Mouse (Mus musculus) bone marrow, adult 2 months (tissue): ENCODE data around the gene H1foo. TPM values are rescaled to one million over a fixed set of nuclear protein-coding genes. Genes with fewer than 3 reads are reported as not detected.

Experiments
- H3K27ac ChIP-seq: fragments of 200-500 bp; 2 replicates; pipeline ENCODE4 v1.5.1; 2012; ENCODE audit warnings: low read depth, mild to moderate bottlenecking, control low read depth, inconsistent platforms, low read length; ENCODE audit not compliant: control insufficient read depth, poor library complexity, insufficient read depth
- H3K4me1 ChIP-seq: fragments of 200-500 bp; 2 replicates; pipeline ENCODE4 v1.6.1; 2011; ENCODE audit warnings: low read length; ENCODE audit not compliant: control insufficient read depth, insufficient read depth
- H3K4me3 ChIP-seq: fragments of 200-500 bp; replicated peaks from 2 replicates; pipeline ENCODE3; 2011; ENCODE audit warnings: mild to moderate bottlenecking, low read depth, low read length, control low read depth; ENCODE audit not compliant: control insufficient read depth
- CTCF ChIP-seq: fragments of 200-500 bp; IDR thresholded peaks from 2 replicates; pipeline ENCODE4 v1.5.1; 2011; ENCODE audit warnings: low read length, control low read depth; ENCODE audit not compliant: control insufficient read depth, insufficient read depth
- POLR2A ChIP-seq: fragments of 200-500 bp; IDR thresholded peaks from 2 replicates; pipeline ENCODE4 v1.6.1; 2011; ENCODE audit warnings: low read depth, mild to moderate bottlenecking, control low read depth, low read length, borderline replicate concordance; ENCODE audit not compliant: control insufficient read depth
- WGBS: fragments of 180-500 bp; shearing (Covaris S2); methylation state at CpG from one replicate; pipeline ENCODE4 v1.1.7; 2018; 5-methylcytosine and 5-hydroxymethylcytosine counted together
- polyA plus RNA-seq: library from polyadenylated mRNA; stranded (reverse); fragments of >200 nt; gene quantifications from 2 replicates; pipeline ENCODE4 v1.2.4, GENCODE M21; 2011; ENCODE audit warnings: low replicate concordance; ENCODE audit not compliant: missing spikeins, insufficient read depth, insufficient read length

H1foo gene
- polyA plus RNA-seq, 1 experiment: not detected

GRCm38 (mm10) chr6:115995531-115995941, 50.8 kb downstream of the H1foo start:
- 28% methylated on average over 4 of the region's 4 CpGs for WGBS
- no peak for TF ChIP-seq CTCF
- TF ChIP-seq POLR2A: no peak
- Histone ChIP-seq H3K4me3 (no peak overlapping the region), H3K27ac (peak overlapping the region; percentile 25; the same call in 1 of the 2 replicates), H3K4me1 (peaks cover 5% of the 10 kb centered on the region; the same call in 1 of the 2 replicates)

GRCm38 (mm10) chr6:115996171-115996851, 51.6 kb downstream of the H1foo start:
- WGBS: 11% methylated on average over 6 of the region's 6 CpGs
- TF ChIP-seq POLR2A (no peak), CTCF (no peak)

GRCm38 (mm10) chr6:115997726-115998311, 53.1 kb downstream of the H1foo start:
- no peak for TF ChIP-seq POLR2A
- no peak overlapping the region for H3K4me3 ChIP-seq
- 59% methylated on average over 3 of the region's 3 CpGs for WGBS
- H3K4me1 ChIP-seq: peaks cover 6% of the 10 kb centered on the region
- no peak overlapping the region for H3K27ac ChIP-seq

More at GRCm38 (mm10) chr6:115996171-115996851, 51.6 kb downstream of the H1foo start:
- Histone ChIP-seq H3K4me1 (peaks cover 5% of the 10 kb centered on the region; the same call in 1 of the 2 replicates), H3K27ac (peak overlapping the region; percentile 25; the same call in 1 of the 2 replicates), H3K4me3 (no peak overlapping the region)

- WGBS: 82% methylated on average over 7 of the region's 7 CpGs
- no peak for TF ChIP-seq POLR2A
- no peak for TF ChIP-seq CTCF
- H3K4me3 ChIP-seq: no peak overlapping the region
- peaks cover 9% of the 10 kb centered on the region for H3K4me1 ChIP-seq
- H3K27ac ChIP-seq: no peak overlapping the region
Observed at GRCm38 (mm10) chr6:115998758-115999157, 54.0 kb downstream of the H1foo start.

- 90% methylated on average over 2 of the region's 2 CpGs for WGBS
- no peak overlapping the region for H3K27ac ChIP-seq
- TF ChIP-seq POLR2A: no peak
- no peak for TF ChIP-seq CTCF
- no peak overlapping the region for H3K4me3 ChIP-seq
- H3K4me1 ChIP-seq: peaks cover 8% of the 10 kb centered on the region
Observed at GRCm38 (mm10) chr6:115999227-115999626, 54.5 kb downstream of the H1foo start.

Other genes with a start within 250 kb of the H1foo start
- 45.6 and 84.4 TPM in 2 replicates for gene Tmem40, start 182.5 kb upstream of the H1foo start, polyA plus RNA-seq
- gene Cand2, start 170.4 kb upstream of the H1foo start, polyA plus RNA-seq: 0.23 and 1.3 TPM in 2 replicates
- 1,266 and 1,894 TPM in 2 replicates for gene Rpl32, start 136.2 kb upstream of the H1foo start, polyA plus RNA-seq
- 0.38 TPM in 1 of 2 replicates, not detected in the other for gene Efcab12, start 106.5 kb upstream of the H1foo start, polyA plus RNA-seq
- gene Mbd4, start 91.6 kb upstream of the H1foo start, polyA plus RNA-seq: 9.4 and 11.3 TPM in 2 replicates
- gene Ift122, start 91.5 kb upstream of the H1foo start, polyA plus RNA-seq: 0.83 and 3.6 TPM in 2 replicates
- gene Rho, start 13.2 kb upstream of the H1foo start, polyA plus RNA-seq: not detected in 2 replicates
- 13.7 and 23.8 TPM in 2 replicates for gene Plxnd1, start 50.1 kb downstream of the H1foo start, polyA plus RNA-seq
- 16.8 and 33.6 TPM in 2 replicates for gene Tmcc1, start 248.5 kb downstream of the H1foo start, polyA plus RNA-seq